Mouse (Mus musculus): ENCODE measurements around the gene Adcy1.

GRCm38 (mm10) chr11:7203846-7204245 lies 140.6 kb downstream of the Adcy1 start:
- TF ChIP-seq GATA1 (IDR thresholded peaks at IDR 0.05; ENCODE audit: borderline replicate concordance, low read length) (no peak), FLI1 (IDR thresholded peaks at IDR 0.05; ENCODE audit: low read length) (no peak)

Measured in megakaryocyte, embryonic 14.5 days (primary cell).